Mouse (Mus musculus): ENCODE data around the gene Ccdc187. TPM values are rescaled to one million over a fixed set of nuclear protein-coding genes. Genes with fewer than 3 reads are reported as not detected.

The Ccdc187 gene
- not detected for polyA plus RNA-seq (2017; shearing (Covaris generic))

GRCm38 (mm10) chr2:26294457-26294856, at the start of gene Ccdc187:
Gene Ccdc187, minus strand, starts transcription at chr2:26294557.

GRCm38 (mm10) chr2:26315072-26315924, 20.9 kb upstream of the Ccdc187 start, which contains the start of gene Gpsm1:
Gene Gpsm1, plus strand, starts transcription at chr2:26315515.

GRCm38 (mm10) chr2:26237290-26237782, 57.0 kb downstream of the Ccdc187 start, which contains the start of gene Qsox2:
Gene Qsox2, minus strand, starts transcription at chr2:26237525.

GRCm38 (mm10) chr2:26208126-26208789, 86.1 kb downstream of the Ccdc187 start, which contains the start of gene Lhx3:
Gene Lhx3, minus strand, starts transcription at chr2:26208289.

Other genes starting within 250 kb of the Ccdc187 start
- gene Nacc2, start 171.3 kb downstream of the Ccdc187 start, polyA plus RNA-seq (2017; shearing (Covaris generic)) = 4.3 TPM
- not detected for gene Lhx3, start 86.3 kb downstream of the Ccdc187 start, polyA plus RNA-seq (2017; shearing (Covaris generic))
- 6.3 TPM for gene Qsox2, start 57.0 kb downstream of the Ccdc187 start, polyA plus RNA-seq (2017; shearing (Covaris generic))
- 18.4 TPM for gene Gpsm1, start 21.0 kb upstream of the Ccdc187 start, polyA plus RNA-seq (2017; shearing (Covaris generic))
- 8.5 TPM for gene Dnlz, start 57.6 kb upstream of the Ccdc187 start, polyA plus RNA-seq (2017; shearing (Covaris generic))
- gene Card9, start 66.4 kb upstream of the Ccdc187 start, polyA plus RNA-seq (2017; shearing (Covaris generic)) = 2.3 TPM
- 63.6 TPM for gene Snapc4, start 86.1 kb upstream of the Ccdc187 start, polyA plus RNA-seq (2017; shearing (Covaris generic))
- 202 TPM for gene Entr1, start 94.8 kb upstream of the Ccdc187 start, polyA plus RNA-seq (2017; shearing (Covaris generic))
- gene Pmpca, start 94.8 kb upstream of the Ccdc187 start, polyA plus RNA-seq (2017; shearing (Covaris generic)) = 59.7 TPM
- gene Inpp5e, start 114.6 kb upstream of the Ccdc187 start, polyA plus RNA-seq (2017; shearing (Covaris generic)) = 32.9 TPM
- gene Sec16a, start 150.7 kb upstream of the Ccdc187 start, polyA plus RNA-seq (2017; shearing (Covaris generic)) = 58.3 TPM
- gene Notch1, start 222.1 kb upstream of the Ccdc187 start, polyA plus RNA-seq (2017; shearing (Covaris generic)) = 41.7 TPM